Comparison of ENCODE assay signal across 23 mouse cellular contexts in genomic region chr12:88445471-88445870, GRCm38 (mm10).
A peak's percentile ranks its signal among the peaks of the same experiment; 100 is the strongest.
DNase-seq lines count a peak whose midpoint lies in the region; ATAC-seq and TF ChIP-seq lines count a peak whose summit lies in the region.
"Had no signal": no experiment of that assay in that cellular context is flagged by ENCODE, and none has a peak within 500 bp of the region (broad histone marks: within the 10 kb centered on the region; RNA-seq: fewer than 3 reads in every experiment).

No protein-coding gene starts in this region.

- WGBS in liver, adult 2 months, result 75% methylated on average over 3 of the region's 3 CpGs
- WGBS in liver, embryonic 11.5 days, result 88% methylated on average over 3 of the region's 3 CpGs
- WGBS in midbrain, embryonic 15.5 days, result 88% methylated on average over 3 of the region's 3 CpGs

- DNase-seq in liver, adult 2 months (ENCODE audit: extremely low read depth, low read depth, low spot score), result peak; percentile 18
- no peak for DNase-seq in liver, embryonic 11.5 days (ENCODE audit: low spot score)
- DNase-seq in induced T-regulatory cell, adult 2 months (ENCODE audit: low read depth), result peak; percentile 22
- no peak for DNase-seq in cerebellum, postnatal 36 days
- DNase-seq in frontal cortex, postnatal 10 days (ENCODE audit: low spot score in 2 of 2), result no peak
- DNase-seq: adrenal gland, adult 2 months; adrenal gland, postnatal 36 days; cerebellum, adult 11-12 months; cerebellum, adult 9-10 months; embryo, embryonic 11 days; gastrocnemius, postnatal 10 days; heart, adult 2 months had no signal

- peaks cover 12% of the 10 kb centered on the region; the same call in 1 of the 2 replicates for H3K36me3 ChIP-seq in liver, adult 2 months (ENCODE audit: control insufficient read depth, insufficient read depth, low read length)
- no peaks in the 10 kb centered on the region; the same call in 1 of the 2 replicates for H3K36me3 ChIP-seq in liver, embryonic 11.5 days (ENCODE audit: control insufficient read depth, insufficient read depth, low read length)
- H3K36me3 ChIP-seq in midbrain, embryonic 15.5 days (replicated peaks), result 0 out of 2 replicates have a peak, but pooled peaks cover 3% of the 10 kb centered on the region

- peaks cover 6% of the 10 kb centered on the region for H3K4me1 ChIP-seq in liver, adult 2 months (ENCODE audit: control insufficient read depth, insufficient read depth, low read length)
- no peaks in the 10 kb centered on the region for H3K4me1 ChIP-seq in liver, embryonic 11.5 days (replicated peaks; ENCODE audit: control insufficient read depth, insufficient read depth, low read length)
- peaks cover 6% of the 10 kb centered on the region; the same call in 1 of the 2 replicates for H3K4me1 ChIP-seq in midbrain, embryonic 15.5 days
- H3K4me1 ChIP-seq: hindbrain, embryonic 10.5 days had no signal

- no peak for TF ChIP-seq CTCF in liver, adult 2 months (IDR thresholded peaks at IDR 0.05; ENCODE audit: low read depth, low read length)

- H3K27ac ChIP-seq in liver, adult 2 months (replicated peaks; ENCODE audit: insufficient read depth, low read depth, low read length), result no peak overlapping the region
- H3K27ac ChIP-seq in liver, embryonic 11.5 days (ENCODE audit: low read depth, low read length), result no peak overlapping the region
- H3K27ac ChIP-seq in midbrain, embryonic 15.5 days, result no peak overlapping the region
- H3K27ac ChIP-seq: embryonic facial prominence, embryonic 15.5 days; forebrain, embryonic 10.5 days; heart, adult 2 months; hindbrain, embryonic 10.5 days; hindbrain, embryonic 14.5 days had no signal

- no peak overlapping the region for H3K9ac ChIP-seq in liver, adult 2 months (ENCODE audit: low read depth, low read length)
- no peak overlapping the region for H3K9ac ChIP-seq in liver, embryonic 11.5 days (ENCODE audit: low read depth, low read length)
- H3K9ac ChIP-seq in midbrain, embryonic 15.5 days, result no peak overlapping the region
- H3K9ac ChIP-seq: embryonic facial prominence, embryonic 15.5 days; heart, embryonic 12.5 days; hindbrain, embryonic 14.5 days had no signal

- H3K27me3 ChIP-seq in liver, adult 2 months (ENCODE audit: control insufficient read depth, insufficient read depth, low read length), result no peaks in the 10 kb centered on the region
- H3K27me3 ChIP-seq in liver, embryonic 11.5 days (replicated peaks; ENCODE audit: control insufficient read depth, insufficient read depth, low read length), result no peaks in the 10 kb centered on the region
- H3K27me3 ChIP-seq in midbrain, embryonic 15.5 days (replicated peaks), result no peaks in the 10 kb centered on the region
- H3K27me3 ChIP-seq: embryonic facial prominence, embryonic 15.5 days; heart, embryonic 12.5 days; Patski had no signal

- ATAC-seq in liver, embryonic 11.5 days (replicated peaks; ENCODE audit: low FRiP score), result no peak
- ATAC-seq in monocyte, adult 5-6 weeks (replicated peaks; ENCODE audit: insufficient number of reproducible peaks, low FRiP score, low TSS enrichment, poor library complexity, severe bottlenecking), result peak; percentile 57
- no peak for ATAC-seq in midbrain, embryonic 15.5 days (replicated peaks)
- ATAC-seq: forebrain, embryonic 14.5 days; intestine, embryonic 16.5 days; Patski had no signal

- TF ChIP-seq POLR2A in liver, adult 2 months (IDR thresholded peaks at IDR 0.05; ENCODE audit: extremely low read depth, insufficient read depth, low read length), result no peak

- H3K79me2 ChIP-seq in liver, adult 2 months (ENCODE audit: control insufficient read depth, insufficient read depth, low read length), result no peaks in the 10 kb centered on the region

- no peaks in the 10 kb centered on the region for H3K9me3 ChIP-seq in liver, embryonic 11.5 days (ENCODE audit: control insufficient read depth, low read length)
- no peaks in the 10 kb centered on the region for H3K9me3 ChIP-seq in midbrain, embryonic 15.5 days
- H3K9me3 ChIP-seq: embryonic facial prominence, embryonic 15.5 days; forebrain, embryonic 10.5 days; heart, embryonic 12.5 days; hindbrain, embryonic 10.5 days had no signal

- no peak overlapping the region for H3K4me3 ChIP-seq in liver, adult 2 months (ENCODE audit: insufficient read depth, low read depth, low read length)
- no peak overlapping the region for H3K4me3 ChIP-seq in liver, embryonic 11.5 days (ENCODE audit: low read depth, low read length)
- H3K4me3 ChIP-seq in midbrain, embryonic 15.5 days, result no peak overlapping the region
- H3K4me3 ChIP-seq: embryonic facial prominence, embryonic 15.5 days; erythroblast, embryonic 14.5 days; forebrain, embryonic 10.5 days; heart, adult 2 months; heart, embryonic 12.5 days; hindbrain, embryonic 10.5 days had no signal

- H3K4me2 ChIP-seq in liver, embryonic 11.5 days, result no peak overlapping the region
- H3K4me2 ChIP-seq in midbrain, embryonic 15.5 days, result no peak overlapping the region
- H3K4me2 ChIP-seq: embryonic facial prominence, embryonic 15.5 days; heart, embryonic 12.5 days; hindbrain, embryonic 14.5 days had no signal

Comparison
In these comparisons a context has a peak if more than half of its experiments do, and no peak if none do; other contexts are left out.
1. DNase-seq: peak in liver, adult 2 months (single experiment) and induced T-regulatory cell, adult 2 months (single experiment); none in liver, embryonic 11.5 days (single experiment), cerebellum, postnatal 36 days (0 of 2) and frontal cortex, postnatal 10 days (0 of 2).